Mouse (Mus musculus): ENCODE measurements around the gene Nup35. TPM values are rescaled to one million over a fixed set of nuclear protein-coding genes. Genes with fewer than 3 reads are reported as not detected.

The Nup35 gene
- polyA plus RNA-seq, 1 experiment from 2014 or later: 51.0 TPM

- H3K27ac ChIP-seq (replicated peaks): no peak overlapping the region
- no peaks in the 10 kb centered on the region for H3K9me3 ChIP-seq
- H3K4me1 ChIP-seq: no peaks in the 10 kb centered on the region
- H3K4me3 ChIP-seq: no peak overlapping the region
- no peaks in the 10 kb centered on the region for H3K27me3 ChIP-seq
- peaks cover 13% of the 10 kb centered on the region for H3K36me3 ChIP-seq
- H3K9ac ChIP-seq (replicated peaks): no peak overlapping the region
- no peak overlapping the region for H3K4me2 ChIP-seq (replicated peaks)
- no peak for ATAC-seq (replicated peaks)
Observed at GRCm38 (mm10) chr2:80661414-80661813, 44.4 kb downstream of the Nup35 start.

- peaks cover 9% of the 10 kb centered on the region for H3K36me3 ChIP-seq
- H3K27ac ChIP-seq (replicated peaks): no peak overlapping the region
- WGBS: 99% methylated on average over 2 of the region's 2 CpGs
- no peak for ATAC-seq (replicated peaks)
- H3K27me3 ChIP-seq: no peaks in the 10 kb centered on the region
- H3K4me2 ChIP-seq (replicated peaks): no peak overlapping the region
- no peaks in the 10 kb centered on the region for H3K9me3 ChIP-seq
- no peaks in the 10 kb centered on the region for H3K4me1 ChIP-seq
- no peak overlapping the region for H3K4me3 ChIP-seq
- no peak overlapping the region for H3K9ac ChIP-seq (replicated peaks)
Observed at GRCm38 (mm10) chr2:80662682-80663081, 45.6 kb downstream of the Nup35 start.

GRCm38 (mm10) chr2:80667396-80667964, 50.4 kb downstream of the Nup35 start:
- H3K9ac ChIP-seq (replicated peaks): no peak overlapping the region
- no peaks in the 10 kb centered on the region for H3K9me3 ChIP-seq
- no peak overlapping the region for H3K27ac ChIP-seq (replicated peaks)
- 58% methylated on average over 5 of the region's 5 CpGs for WGBS
- no peak overlapping the region for H3K4me2 ChIP-seq (replicated peaks)
- H3K27me3 ChIP-seq: no peaks in the 10 kb centered on the region
- H3K4me1 ChIP-seq: no peaks in the 10 kb centered on the region
- H3K36me3 ChIP-seq: no peaks in the 10 kb centered on the region
- peak; percentile 63 for ATAC-seq (replicated peaks)
- H3K4me3 ChIP-seq: no peak overlapping the region

- no peak overlapping the region for H3K4me3 ChIP-seq
- no peaks in the 10 kb centered on the region for H3K27me3 ChIP-seq
- peak; percentile 30; the same call in 1 of the 2 replicates for ATAC-seq (replicated peaks)
- 69% methylated on average over 11 of the region's 11 CpGs for WGBS
- H3K27ac ChIP-seq (replicated peaks): no peak overlapping the region
- H3K36me3 ChIP-seq: no peaks in the 10 kb centered on the region
- H3K4me1 ChIP-seq: no peaks in the 10 kb centered on the region
- H3K9ac ChIP-seq (replicated peaks): no peak overlapping the region
- H3K9me3 ChIP-seq: no peaks in the 10 kb centered on the region
- H3K4me2 ChIP-seq (replicated peaks): no peak overlapping the region
Observed at GRCm38 (mm10) chr2:80669868-80670666, 53.0 kb downstream of the Nup35 start.

- H3K27ac ChIP-seq (replicated peaks): no peak overlapping the region
- H3K9ac ChIP-seq (replicated peaks): no peak overlapping the region
- no peak for ATAC-seq (replicated peaks)
- H3K27me3 ChIP-seq: no peaks in the 10 kb centered on the region
- 91% methylated on average over 8 of the region's 8 CpGs for WGBS
- no peak overlapping the region for H3K4me3 ChIP-seq
- H3K9me3 ChIP-seq: no peaks in the 10 kb centered on the region
- no peaks in the 10 kb centered on the region for H3K4me1 ChIP-seq
- no peaks in the 10 kb centered on the region for H3K36me3 ChIP-seq
- H3K4me2 ChIP-seq (replicated peaks): no peak overlapping the region
Observed at GRCm38 (mm10) chr2:80678803-80679202, 61.8 kb downstream of the Nup35 start.

- ATAC-seq (replicated peaks): no peak
- Histone ChIP-seq H3K27ac (replicated peaks) (no peak overlapping the region), H3K4me3 (no peak overlapping the region), H3K27me3 (no peaks in the 10 kb centered on the region), H3K9ac (replicated peaks) (no peak overlapping the region), H3K4me2 (replicated peaks) (no peak overlapping the region), H3K36me3 (no peaks in the 10 kb centered on the region), H3K4me1 (no peaks in the 10 kb centered on the region), H3K9me3 (no peaks in the 10 kb centered on the region)
- 82% methylated on average over 6 of the region's 6 CpGs for WGBS
Observed at GRCm38 (mm10) chr2:80683727-80684239, 66.7 kb downstream of the Nup35 start.

GRCm38 (mm10) chr2:80684396-80685071, 67.5 kb downstream of the Nup35 start:
- no peak for ATAC-seq (replicated peaks)
- 78% methylated on average over 6 of the region's 6 CpGs for whole genome bisulfite sequencing

GRCm38 (mm10) chr2:80688261-80688660, 71.2 kb downstream of the Nup35 start:
- no peaks in the 10 kb centered on the region for H3K36me3 ChIP-seq
- no peak overlapping the region for H3K27ac ChIP-seq (replicated peaks)
- H3K27me3 ChIP-seq: no peaks in the 10 kb centered on the region
- no peak overlapping the region for H3K4me2 ChIP-seq (replicated peaks)
- no peak overlapping the region for H3K4me3 ChIP-seq
- WGBS: 11% methylated on average over 4 of the region's 4 CpGs
- ATAC-seq (replicated peaks): no peak
- no peak overlapping the region for H3K9ac ChIP-seq (replicated peaks)
- no peaks in the 10 kb centered on the region for H3K4me1 ChIP-seq
- no peaks in the 10 kb centered on the region for H3K9me3 ChIP-seq

More at GRCm38 (mm10) chr2:80684396-80685071, 67.5 kb downstream of the Nup35 start:
- Histone ChIP-seq H3K9ac (replicated peaks) (no peak overlapping the region), H3K27me3 (no peaks in the 10 kb centered on the region), H3K36me3 (no peaks in the 10 kb centered on the region), H3K4me1 (no peaks in the 10 kb centered on the region), H3K9me3 (no peaks in the 10 kb centered on the region), H3K27ac (replicated peaks) (no peak overlapping the region), H3K4me2 (replicated peaks) (no peak overlapping the region), H3K4me3 (no peak overlapping the region)

- no peaks in the 10 kb centered on the region for H3K36me3 ChIP-seq
- no peak overlapping the region for H3K9ac ChIP-seq (replicated peaks)
- no peaks in the 10 kb centered on the region for H3K9me3 ChIP-seq
- no peaks in the 10 kb centered on the region for H3K27me3 ChIP-seq
- no peak overlapping the region for H3K4me2 ChIP-seq (replicated peaks)
- no peak for ATAC-seq (replicated peaks)
- H3K4me3 ChIP-seq: no peak overlapping the region
- H3K4me1 ChIP-seq: no peaks in the 10 kb centered on the region
- no peak overlapping the region for H3K27ac ChIP-seq (replicated peaks)
- WGBS: 88% methylated on average over 1 of the region's 1 CpGs
Observed at GRCm38 (mm10) chr2:80707429-80707828, 90.4 kb downstream of the Nup35 start.

MicroRNAs within 50 kb of the gene (microRNA counts, 519-probe panel; counts per million panel counts)
- 2,391 counts per million, percentile 48 among the panel's probes with 10 or more counts for microRNA mmu-miR-684

Small RNA genes lying within 50 kb of the gene (microRNA-seq; reads per million reads assigned to microRNA genes)
- gene Mir684-1: not detected

Other genes starting within 250 kb of the Nup35 start
- 3.1 and 4.9 TPM in 2 replicates for gene Frzb, start 169.6 kb upstream of the Nup35 start, polyA plus RNA-seq (2015; fragmentation: Nextera tagmentation; extraction: Ambion mirVana)
- 97.6 and 104 TPM in 2 replicates for gene Nckap1, start 35.9 kb upstream of the Nup35 start, polyA plus RNA-seq (2015; fragmentation: Nextera tagmentation; extraction: Ambion mirVana)
- gene Dusp19, start 191 bp upstream of the Nup35 start, polyA plus RNA-seq (2015; fragmentation: Nextera tagmentation; extraction: Ambion mirVana): 16.5 and 18.7 TPM in 2 replicates